Mouse (Mus musculus) gastrocnemius, adult 18-20 months (tissue): ENCODE data around the gene Dgke. TPM values are rescaled to one million over a fixed set of nuclear protein-coding genes. Genes with fewer than 3 reads are reported as not detected.

Source experiments
- DNase-seq: peaks from one replicate; pipeline ENCODE4 v3.0.0; 2021; ENCODE audit warnings: low spot score
- total RNA-seq, 2 experiments: library from RNA; stranded (reverse); gene quantifications; 2 replicates each; pipeline ENCODE4 v1.2.3; 2021

The Dgke gene
- total RNA-seq, 2 experiments from 2014 or later: 2.7 to 3.0 TPM

GRCm38 (mm10) chr11:89039325-89039724, 27.3 kb downstream of the Dgke start:
- peak; percentile 53 for DNase-seq

DNA sequence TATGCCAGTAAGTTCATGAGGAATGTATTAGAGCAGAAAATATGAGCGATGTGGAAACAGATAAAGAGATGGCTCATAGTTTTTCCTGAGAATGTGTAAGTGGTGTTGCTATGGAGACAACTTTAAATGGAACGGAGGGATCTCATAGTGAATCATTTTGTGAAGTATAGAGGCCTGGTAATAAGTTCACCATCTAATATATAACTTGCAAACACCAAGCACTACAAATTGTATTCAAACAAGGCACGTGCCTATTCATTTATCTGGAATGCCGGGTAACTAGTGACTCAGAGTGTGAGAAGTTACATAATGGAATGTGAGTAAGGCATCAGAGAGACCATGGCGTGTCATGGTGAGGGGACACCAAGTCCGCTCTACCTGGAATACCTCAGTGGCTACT, 28.2 kb downstream of the Dgke start:
- no peak for DNase-seq

DNA sequence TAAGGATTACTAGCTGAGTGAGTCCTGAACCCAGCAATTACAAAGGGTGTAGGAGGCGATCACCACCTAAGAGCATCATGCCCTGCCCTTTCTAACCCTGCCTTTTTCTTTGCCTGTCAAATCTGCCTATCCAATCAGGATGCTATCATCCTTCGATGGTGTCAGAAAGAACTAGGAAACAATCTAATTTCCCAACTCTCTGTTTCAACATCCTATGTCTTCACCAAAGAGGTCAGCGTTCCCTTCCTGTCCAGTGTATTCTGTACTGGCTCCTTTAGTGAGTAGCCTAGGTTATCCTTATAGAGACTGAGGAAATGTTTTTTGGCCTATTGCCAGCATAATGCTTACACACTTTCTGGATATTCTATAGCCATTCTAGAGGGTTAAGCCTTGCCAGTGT, 31.1 kb downstream of the Dgke start:
- DNase-seq: no peak

- no peak for DNase-seq
Measured at GRCm38 (mm10) chr11:89034592-89034991, 32.1 kb downstream of the Dgke start.

DNA sequence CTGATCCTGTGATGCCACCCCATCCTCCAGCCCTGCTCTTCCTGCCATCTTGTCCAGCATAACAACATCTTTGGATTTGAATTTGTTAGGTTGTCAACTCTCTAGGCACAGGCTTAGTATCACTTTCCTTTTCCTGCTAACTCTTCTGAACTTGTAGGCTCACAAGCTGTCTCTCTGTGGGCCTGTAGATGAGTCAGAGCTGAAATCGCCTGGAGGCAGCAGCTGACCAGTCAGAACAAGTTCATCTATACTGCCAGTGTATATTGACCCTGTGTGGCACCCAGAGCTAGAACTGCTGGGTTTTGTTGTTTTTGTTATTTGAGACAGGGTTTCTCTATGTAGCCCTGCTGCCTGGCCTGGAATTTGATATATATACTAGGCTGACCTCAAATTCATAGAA, 35.5 kb downstream of the Dgke start:
- no peak for DNase-seq

DNA sequence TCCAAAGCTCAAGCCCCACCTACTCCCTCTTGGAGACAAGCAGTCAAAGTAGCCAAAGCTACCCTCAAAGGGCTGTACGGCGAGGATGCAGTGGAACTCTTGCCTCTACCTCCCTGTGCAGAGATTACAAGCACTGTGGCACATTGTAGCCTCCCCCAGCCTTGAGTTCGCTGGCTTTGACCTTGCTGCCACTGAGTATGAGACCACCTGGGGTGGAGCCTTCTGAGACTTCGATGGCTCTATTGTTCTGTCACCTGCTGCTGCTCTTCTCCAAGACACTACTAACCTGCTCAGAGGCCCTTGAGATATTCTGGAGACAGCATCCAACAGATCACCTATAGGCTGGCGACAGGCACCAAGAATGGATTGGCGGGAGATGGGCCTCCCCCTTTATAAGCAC, 36.1 kb downstream of the Dgke start:
- DNase-seq: no peak

DNA sequence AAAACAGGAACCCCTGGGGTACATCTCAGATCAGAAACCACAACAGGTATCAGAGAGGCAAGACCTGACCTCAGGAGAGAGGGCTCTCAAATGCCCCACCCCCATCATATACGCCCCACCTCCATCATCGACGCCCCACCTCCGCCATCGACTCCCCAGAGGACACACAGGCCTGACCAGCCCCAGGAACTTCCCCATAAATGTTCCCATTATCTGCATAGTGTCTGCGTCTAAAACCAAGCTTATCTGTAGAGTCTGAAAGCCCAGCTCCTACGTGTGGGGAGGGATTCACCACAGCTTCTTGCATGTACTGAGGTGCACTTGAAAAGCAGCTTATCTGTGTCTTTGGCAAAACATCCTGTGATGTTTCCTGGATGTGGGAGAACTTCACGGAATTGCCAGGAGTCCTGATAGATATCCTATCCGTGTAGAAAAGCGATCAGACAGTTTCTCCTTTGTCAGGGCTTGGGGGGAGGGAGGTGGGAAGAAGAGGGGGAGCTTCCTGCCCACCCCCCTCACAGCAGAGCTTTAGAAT, 37.7 kb downstream of the Dgke start:
- DNase-seq: no peak

DNA sequence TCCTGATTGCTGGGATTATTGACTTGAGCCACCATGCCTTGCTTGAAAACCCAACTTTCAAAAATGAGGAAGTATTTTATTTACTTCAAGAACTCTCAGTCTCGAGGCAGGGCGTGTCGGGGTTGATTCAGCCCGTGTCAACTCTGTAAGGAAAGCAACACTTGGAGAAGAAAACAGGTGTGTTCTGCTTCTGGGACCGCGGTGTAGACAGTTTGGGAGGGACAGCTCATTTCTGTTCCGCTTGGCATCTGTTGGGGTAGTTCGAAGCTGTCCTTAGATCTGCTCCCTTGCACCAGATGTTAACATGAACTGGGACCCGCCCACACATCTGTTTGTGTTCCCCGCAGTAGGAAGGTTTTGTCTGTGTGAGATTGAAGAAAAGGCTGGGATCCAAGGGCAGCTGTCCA, 38.7 kb downstream of the Dgke start:
- peak; percentile 27 for DNase-seq

DNA sequence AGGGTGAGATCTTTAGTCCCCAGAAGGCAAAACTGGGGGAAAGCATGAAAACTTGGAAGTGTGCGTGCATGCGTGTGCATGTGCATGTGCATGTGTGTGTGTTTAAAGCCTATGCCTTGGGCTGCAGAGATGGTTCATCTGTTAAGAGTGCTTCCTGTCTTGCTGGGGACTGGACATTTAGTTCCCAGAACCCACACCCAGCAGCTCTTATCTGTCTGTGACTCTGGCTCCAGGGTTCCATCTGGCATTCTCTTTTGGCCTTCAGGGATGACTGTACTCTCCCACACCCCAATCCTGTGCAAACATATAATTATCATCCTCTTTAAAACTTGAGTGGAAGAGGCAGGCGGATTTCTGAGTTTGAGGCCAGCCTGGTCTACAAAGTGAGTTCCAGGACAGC, 40.5 kb downstream of the Dgke start:
- no peak for DNase-seq

- no peak for DNase-seq
Measured at GRCm38 (mm10) chr11:89025603-89026002, 41.0 kb downstream of the Dgke start.

- peak; percentile 76 for DNase-seq
Measured at GRCm38 (mm10) chr11:89024181-89024881, 42.3 kb downstream of the Dgke start.

DNA sequence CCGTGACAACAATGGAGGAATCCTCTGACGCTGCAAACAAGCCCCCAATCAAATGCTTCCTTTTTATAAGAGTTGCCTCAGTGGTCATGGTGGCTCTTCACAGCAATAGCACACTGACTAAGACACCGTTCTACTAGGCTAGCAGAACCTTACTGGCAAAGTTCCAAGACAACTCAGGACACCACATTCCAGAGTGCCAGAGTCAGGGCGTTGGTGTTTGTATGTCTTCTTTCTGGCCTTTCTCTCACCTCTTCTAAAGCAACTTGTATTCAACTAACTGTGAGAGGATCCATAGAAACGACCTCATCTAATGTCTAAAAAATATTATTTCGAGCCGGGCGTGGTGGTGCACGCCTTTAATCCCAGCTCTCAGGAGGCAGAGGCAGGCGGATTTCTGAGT, 43.2 kb downstream of the Dgke start:
- DNase-seq: no peak

- no peak for DNase-seq
Measured at GRCm38 (mm10) chr11:89022120-89022731, 44.4 kb downstream of the Dgke start.

DNA sequence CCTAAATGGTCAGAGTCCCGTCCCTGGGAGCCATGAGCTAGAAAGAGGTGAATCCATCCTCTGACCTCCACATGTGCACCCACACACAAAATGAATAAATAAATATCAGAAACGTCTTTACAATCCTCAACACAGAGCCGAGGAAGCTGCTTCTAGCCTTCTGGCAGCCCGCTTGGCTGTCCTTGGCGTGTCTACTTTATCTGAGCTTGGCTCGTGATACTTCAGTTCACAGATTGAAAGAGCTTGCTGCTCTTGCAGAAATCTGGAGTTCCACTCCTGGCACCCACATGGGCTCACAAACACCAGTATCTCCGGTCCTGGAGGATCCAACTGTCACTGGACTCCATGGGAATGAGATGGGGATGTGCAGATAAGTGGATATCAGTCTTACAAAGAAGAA, 45.0 kb downstream of the Dgke start:
- DNase-seq: no peak

GRCm38 (mm10) chr11:89020681-89021305, 45.9 kb downstream of the Dgke start:
- DNase-seq: no peak

- DNase-seq: no peak
Measured at GRCm38 (mm10) chr11:89017514-89018182, 49.0 kb downstream of the Dgke start.

DNA sequence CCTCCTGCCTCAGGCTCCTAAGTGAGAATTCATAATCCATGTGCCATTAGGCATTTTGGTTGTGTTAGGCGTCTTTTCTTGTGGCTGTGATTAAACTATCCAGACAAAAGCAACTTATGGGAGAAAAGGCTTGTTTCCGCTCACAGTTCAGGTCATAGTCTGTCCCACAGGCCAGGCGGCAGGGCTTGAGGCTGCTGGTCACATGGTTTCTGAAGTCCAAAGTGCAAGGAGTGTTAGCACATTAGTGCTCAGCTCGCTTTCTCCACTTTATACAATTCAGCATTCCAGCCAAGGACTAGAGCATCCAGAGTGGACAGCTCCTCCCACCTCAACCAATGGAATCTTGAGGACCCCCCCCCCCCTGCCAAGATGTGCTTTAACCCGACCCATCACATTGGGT, 54.4 kb downstream of the Dgke start:
- no peak for DNase-seq

DNA sequence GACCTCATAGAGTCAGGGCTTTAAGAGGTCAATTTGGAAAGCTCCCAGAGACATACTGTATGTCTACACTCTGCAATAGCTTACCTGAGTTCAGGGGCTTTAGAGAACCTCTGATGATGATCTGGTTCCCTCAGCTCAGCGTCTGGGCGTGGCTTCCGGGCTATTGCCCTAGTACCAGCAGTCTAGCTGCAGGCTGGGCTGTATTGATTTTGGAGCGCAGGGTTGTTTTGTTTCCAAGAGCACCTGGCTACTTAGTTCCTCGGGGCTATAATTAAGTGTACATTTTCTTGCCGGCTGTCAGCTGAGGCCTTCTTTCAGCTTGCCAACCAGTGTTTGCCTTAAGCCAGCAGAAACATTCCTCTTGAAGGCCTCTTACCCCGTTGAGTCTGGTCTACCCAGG, 57.2 kb downstream of the Dgke start:
- DNase-seq: no peak

GRCm38 (mm10) chr11:89009066-89009465, 57.6 kb downstream of the Dgke start:
- DNase-seq: no peak

DNA sequence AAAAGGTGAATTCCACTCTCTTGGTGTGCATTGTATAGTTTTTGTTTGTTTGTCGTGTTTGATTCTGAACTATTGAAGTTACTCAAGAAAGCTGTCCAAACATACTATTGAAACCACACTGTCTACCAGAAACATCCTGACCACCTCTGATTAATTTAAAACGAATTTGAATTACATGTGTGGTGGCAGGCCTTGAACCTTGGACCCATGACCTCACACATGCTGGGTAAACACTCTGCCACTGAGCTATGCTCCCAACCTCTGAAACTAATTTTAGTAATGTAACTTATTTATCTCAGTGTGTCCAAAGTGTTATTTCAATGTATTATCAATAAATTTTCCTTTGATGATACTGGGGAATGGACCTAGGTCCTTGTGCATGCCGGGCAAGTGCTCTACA, 59.1 kb downstream of the Dgke start:
- DNase-seq: no peak

DNA sequence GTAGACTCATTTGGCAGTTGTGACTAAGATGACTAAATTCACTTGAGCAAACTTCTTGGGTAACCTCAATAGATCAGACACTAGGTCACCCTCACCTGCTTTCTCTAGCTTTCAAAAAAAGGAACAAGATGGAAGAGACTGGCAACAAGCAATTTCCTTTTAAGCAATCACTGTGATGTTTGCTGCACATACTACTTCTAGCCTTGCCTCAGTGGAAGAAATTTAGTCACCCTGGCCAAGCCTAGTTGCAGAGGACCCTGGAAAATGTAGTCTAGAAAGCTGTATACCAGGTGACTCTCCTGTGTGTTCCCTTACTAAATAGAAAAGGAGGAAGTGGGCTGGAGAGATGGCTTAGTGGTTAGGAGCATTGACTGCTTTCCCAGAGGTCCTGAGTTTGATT, 60.2 kb downstream of the Dgke start:
- DNase-seq: no peak

- no peak for DNase-seq
Measured at GRCm38 (mm10) chr11:89005473-89005872, 61.2 kb downstream of the Dgke start.
